Mouse (Mus musculus) forebrain, embryonic 16.5 days (tissue): Measurements from ENCODE around the gene Gas1. TPM values are rescaled to one million over a fixed set of nuclear protein-coding genes. Genes with fewer than 3 reads are reported as not detected.

Experiments used
- ATAC-seq: fragments of 200-750 bp; cut with Nextera tagmentation; 2 replicates; pipeline ENCODE4 v1.8.0; 2017; ENCODE audit warnings: mild to moderate bottlenecking, moderate library complexity
- H3K27ac ChIP-seq: fragments of 300-500 bp; sonication (generic); 2 replicates; pipeline ENCODE4 v1.5.1; 2014; ENCODE audit warnings: low read length, control low read depth
- H3K27me3 ChIP-seq: fragments of 300-500 bp; sonication (generic); replicated peaks from 2 replicates; pipeline ENCODE4 v1.6.1; 2014; ENCODE audit warnings: low read length; ENCODE audit not compliant: control insufficient read depth, insufficient read depth
- H3K36me3 ChIP-seq: fragments of 300-500 bp; sonication (generic); 2 replicates; pipeline ENCODE4 v1.6.1; 2014; ENCODE audit not compliant: control insufficient read depth, insufficient read depth
- H3K4me1 ChIP-seq: fragments of 300-500 bp; sonication (generic); replicated peaks from 2 replicates; pipeline ENCODE4 v1.6.1; 2014; ENCODE audit warnings: low read length; ENCODE audit not compliant: control insufficient read depth, insufficient read depth
- H3K4me2 ChIP-seq: fragments of 300-500 bp; sonication (generic); 2 replicates; pipeline ENCODE4 v1.6.1; 2014; ENCODE audit warnings: mild to moderate bottlenecking, low read length, control low read depth
- H3K4me3 ChIP-seq: fragments of 300-500 bp; sonication (generic); replicated peaks from 2 replicates; pipeline ENCODE4 v1.5.1; 2014; ENCODE audit warnings: mild to moderate bottlenecking, low read length, control low read depth
- H3K9ac ChIP-seq: fragments of 300-500 bp; sonication (generic); replicated peaks from 2 replicates; pipeline ENCODE4 v1.6.1; 2014; ENCODE audit warnings: low read depth, low read length, control low read depth
- H3K9me3 ChIP-seq: fragments of 300-500 bp; sonication (generic); 2 replicates; pipeline ENCODE4 v1.6.1; 2016; ENCODE audit warnings: low read length; ENCODE audit not compliant: control insufficient read depth
- WGBS: fragments of 180-500 bp; shearing (Covaris S2); extraction: QIAGEN DNeasy Blood & Tissue Kit; methylation state at CpG from one replicate; pipeline ENCODE4 v1.1.7; 2014; 5-methylcytosine and 5-hydroxymethylcytosine counted together
- polyA plus RNA-seq: library from polyadenylated mRNA; unstranded; fragments of >200 nt; fragmentation: Nextera tagmentation; extraction: Ambion mirVana; gene quantifications from 2 replicates; pipeline ENCODE4 v1.2.1, GENCODE M21; 2015

Gene Gas1
- polyA plus RNA-seq, 1 experiment from 2014 or later: 18.8 TPM

DNA sequence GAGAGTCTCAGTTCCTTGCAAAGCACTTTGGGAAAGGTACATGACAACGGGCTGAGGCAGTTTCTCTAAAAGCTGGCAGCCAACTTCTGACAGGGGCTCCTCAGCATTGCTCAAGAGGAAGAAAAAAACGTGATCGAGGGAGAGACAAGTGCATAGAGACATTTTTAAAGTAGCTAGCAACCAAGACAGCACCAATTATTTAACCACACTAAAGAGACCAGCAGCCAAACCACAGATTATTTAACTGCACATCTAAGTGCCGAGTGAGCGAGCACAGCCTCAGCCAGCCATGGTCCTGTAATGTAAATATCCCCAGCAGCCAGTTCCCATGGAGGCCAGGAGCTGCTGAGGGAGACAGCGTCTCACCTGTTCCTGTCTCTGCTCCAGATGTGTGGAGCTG lies 16.1 kb upstream of the Gas1 start:
- Histone ChIP-seq H3K9ac (no peak overlapping the region), H3K9me3 (no peaks in the 10 kb centered on the region), H3K4me1 (no peaks in the 10 kb centered on the region), H3K27ac (no peak overlapping the region), H3K4me2 (no peak overlapping the region), H3K36me3 (no peaks in the 10 kb centered on the region), H3K27me3 (no peaks in the 10 kb centered on the region), H3K4me3 (no peak overlapping the region)
- ATAC-seq: no peak
- 57% methylated on average over 6 of the region's 6 CpGs for WGBS

- Histone ChIP-seq H3K4me1 (no peaks in the 10 kb centered on the region), H3K4me2 (no peak overlapping the region), H3K36me3 (no peaks in the 10 kb centered on the region), H3K4me3 (no peak overlapping the region), H3K27me3 (no peaks in the 10 kb centered on the region), H3K9me3 (no peaks in the 10 kb centered on the region), H3K9ac (no peak overlapping the region), H3K27ac (no peak overlapping the region)
- WGBS: 87% methylated on average over 10 of the region's 10 CpGs
- no peak for ATAC-seq
These were observed 12.8 kb upstream of the Gas1 start for GRCm38 (mm10) chr13:60189923-60190322.

- 85% methylated on average over 8 of the region's 8 CpGs for WGBS
- H3K9ac ChIP-seq: no peak overlapping the region
- no peak overlapping the region for H3K27ac ChIP-seq
- no peak for ATAC-seq
- H3K9me3 ChIP-seq: no peaks in the 10 kb centered on the region
- H3K4me1 ChIP-seq: no peaks in the 10 kb centered on the region
- H3K4me2 ChIP-seq: no peak overlapping the region
- H3K27me3 ChIP-seq: no peaks in the 10 kb centered on the region
- no peaks in the 10 kb centered on the region for H3K36me3 ChIP-seq
- H3K4me3 ChIP-seq: no peak overlapping the region
These were observed 11.8 kb upstream of the Gas1 start for GRCm38 (mm10) chr13:60188952-60189351.

DNA sequence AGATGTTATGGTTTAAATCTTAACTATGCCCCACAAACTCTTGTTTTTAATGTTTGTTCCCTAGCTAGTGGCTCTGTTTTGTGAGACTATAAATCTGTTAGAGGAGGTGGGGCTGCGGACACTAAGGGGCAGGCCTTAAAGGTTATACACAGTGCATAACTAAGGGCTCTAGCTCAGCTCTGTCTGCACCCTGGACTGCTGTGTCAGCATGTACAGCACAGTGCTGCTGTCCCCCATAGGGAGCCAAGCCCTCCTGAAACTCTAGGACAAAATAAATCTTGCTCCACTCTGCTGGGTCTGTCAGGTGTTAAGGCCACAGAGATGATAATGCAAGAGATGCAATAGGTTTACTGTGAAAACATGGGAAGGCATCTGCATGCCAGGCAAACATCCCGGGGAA lies 10.1 kb upstream of the Gas1 start:
- Histone ChIP-seq H3K4me1 (no peaks in the 10 kb centered on the region), H3K9me3 (0 out of 2 replicates have a peak, but pooled peaks cover 2% of the 10 kb centered on the region), H3K36me3 (no peaks in the 10 kb centered on the region), H3K27ac (no peak overlapping the region), H3K4me3 (no peak overlapping the region), H3K4me2 (no peak overlapping the region), H3K27me3 (no peaks in the 10 kb centered on the region), H3K9ac (no peak overlapping the region)
- 93% methylated on average over 2 of the region's 2 CpGs for WGBS
- ATAC-seq: no peak

DNA sequence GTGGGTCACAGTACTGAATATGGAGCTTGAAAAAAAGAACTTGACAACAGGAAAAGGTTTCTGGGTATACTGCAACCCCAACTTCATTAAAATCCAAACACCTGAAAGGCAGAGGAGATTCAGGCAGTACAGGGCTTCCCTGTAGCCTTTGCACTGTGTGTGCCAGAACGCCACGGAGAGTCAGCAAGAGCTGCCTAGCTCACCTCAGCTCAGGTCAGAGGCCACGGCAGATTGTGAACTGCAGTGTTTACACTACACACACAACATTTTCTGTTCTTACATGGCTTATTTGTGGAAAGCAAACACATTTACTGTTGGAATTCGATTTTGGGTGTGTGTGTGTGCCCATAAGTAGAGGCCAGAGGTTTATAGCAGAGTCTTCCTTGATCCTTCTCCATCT lies 5.2 kb upstream of the Gas1 start:
- Histone ChIP-seq H3K4me1 (peaks cover 6% of the 10 kb centered on the region), H3K36me3 (no peaks in the 10 kb centered on the region), H3K27me3 (no peaks in the 10 kb centered on the region), H3K9ac (no peak overlapping the region), H3K4me3 (no peak overlapping the region), H3K4me2 (no peak overlapping the region), H3K9me3 (0 out of 2 replicates have a peak, but pooled peaks cover 2% of the 10 kb centered on the region), H3K27ac (no peak overlapping the region)
- WGBS: 75% methylated on average over 4 of the region's 4 CpGs
- ATAC-seq: no peak

DNA sequence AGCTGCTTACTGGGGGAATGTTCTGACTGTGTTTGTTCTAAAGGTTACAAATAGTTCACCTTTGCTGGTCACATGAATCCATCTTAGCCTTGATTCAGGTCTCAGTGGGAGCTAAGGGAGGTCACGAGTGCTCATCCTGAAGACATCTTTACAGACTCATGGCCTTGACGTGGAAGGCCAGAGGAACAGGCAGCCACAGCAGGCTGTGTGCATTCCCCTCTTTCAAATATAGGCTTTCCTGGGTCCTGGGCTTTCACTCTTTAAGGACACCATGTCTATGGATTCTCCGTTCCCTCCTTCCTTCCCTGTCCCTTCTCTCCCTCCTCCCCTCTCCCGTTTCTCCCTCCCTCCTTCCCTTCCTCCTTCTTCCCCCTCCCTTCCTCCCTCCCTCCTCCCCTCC lies 2.5 kb upstream of the Gas1 start:
- Histone ChIP-seq H3K36me3 (no peaks in the 10 kb centered on the region), H3K27me3 (no peaks in the 10 kb centered on the region), H3K27ac (no peak overlapping the region), H3K4me1 (peaks cover 13% of the 10 kb centered on the region), H3K9ac (no peak overlapping the region), H3K4me3 (no peak overlapping the region), H3K9me3 (0 out of 2 replicates have a peak, but pooled peaks cover 2% of the 10 kb centered on the region), H3K4me2 (no peak overlapping the region)
- no peak for ATAC-seq
- 89% methylated on average over 4 of the region's 4 CpGs for WGBS

GRCm38 (mm10) chr13:60178416-60178815 lies 1.3 kb upstream of the Gas1 start:
- WGBS: 1% methylated on average over 15 of the region's 15 CpGs
- H3K27me3 ChIP-seq: no peaks in the 10 kb centered on the region
- H3K27ac ChIP-seq: 0 out of 2 replicates have a peak overlapping the region, but pooled peaks have one; percentile 16
- peak overlapping the region; percentile 34 for H3K4me3 ChIP-seq
- H3K4me2 ChIP-seq: peak overlapping the region; percentile 81
- H3K9me3 ChIP-seq: 0 out of 2 replicates have a peak, but pooled peaks cover 2% of the 10 kb centered on the region
- ATAC-seq: peak; percentile 1; the same call in 1 of the 2 replicates
- no peak overlapping the region for H3K9ac ChIP-seq
- H3K36me3 ChIP-seq: no peaks in the 10 kb centered on the region
- peaks cover 18% of the 10 kb centered on the region for H3K4me1 ChIP-seq

GRCm38 (mm10) chr13:60177797-60178110 lies 589 bp upstream of the Gas1 start:
- H3K4me3 ChIP-seq: peak overlapping the region; percentile 78
- ATAC-seq: no peak
- peaks cover 22% of the 10 kb centered on the region for H3K4me1 ChIP-seq
- H3K27me3 ChIP-seq: no peaks in the 10 kb centered on the region
- peak overlapping the region; percentile 53; the same call in 1 of the 2 replicates for H3K27ac ChIP-seq
- H3K9me3 ChIP-seq: no peaks in the 10 kb centered on the region
- no peak overlapping the region; the same call in 1 of the 2 replicates for H3K9ac ChIP-seq
- H3K4me2 ChIP-seq: peak overlapping the region; percentile 81
- no peaks in the 10 kb centered on the region for H3K36me3 ChIP-seq
- under 1% methylated on average over 13 of the region's 13 CpGs for WGBS

DNA sequence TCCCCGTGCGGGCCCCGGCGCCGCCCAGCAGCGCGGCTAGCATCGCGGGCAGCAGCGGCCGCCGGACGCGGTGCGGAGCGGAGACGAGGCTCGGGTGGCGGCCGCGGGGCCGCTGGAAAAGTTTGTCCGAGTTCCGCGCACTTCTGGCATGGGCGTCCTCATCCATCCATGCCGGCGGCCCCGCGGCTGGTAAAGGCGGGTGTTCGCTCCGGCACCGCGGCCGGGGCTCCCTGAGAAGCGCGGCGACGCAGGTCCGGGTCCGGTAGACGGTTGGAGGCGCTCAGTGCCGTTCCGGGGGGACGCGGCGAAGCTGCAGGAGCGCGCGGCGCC lies 424 bp downstream of the Gas1 start:
- no peak for ATAC-seq
- no peaks in the 10 kb centered on the region for H3K9me3 ChIP-seq
- H3K4me3 ChIP-seq: peak overlapping the region; percentile 78
- peak overlapping the region; percentile 81 for H3K4me2 ChIP-seq
- peak overlapping the region; percentile 89 for H3K27ac ChIP-seq
- 0% methylated on average over 53 of the region's 53 CpGs for WGBS
- peaks cover 25% of the 10 kb centered on the region for H3K4me1 ChIP-seq
- peaks cover 3% of the 10 kb centered on the region for H3K27me3 ChIP-seq
- H3K9ac ChIP-seq: peak overlapping the region; percentile 87
- no peaks in the 10 kb centered on the region for H3K36me3 ChIP-seq

- H3K4me2 ChIP-seq: peak overlapping the region; percentile 81
- peak overlapping the region; percentile 78 for H3K4me3 ChIP-seq
- H3K27me3 ChIP-seq: peaks cover 5% of the 10 kb centered on the region
- WGBS: under 1% methylated on average over 81 of the region's 82 CpGs
- ATAC-seq: peak; percentile 61
- H3K9me3 ChIP-seq: no peaks in the 10 kb centered on the region
- H3K36me3 ChIP-seq: no peaks in the 10 kb centered on the region
- peaks cover 25% of the 10 kb centered on the region for H3K4me1 ChIP-seq
- H3K27ac ChIP-seq: peak overlapping the region; percentile 89
- H3K9ac ChIP-seq: peak overlapping the region; percentile 87
These were observed 909 bp downstream of the Gas1 start for GRCm38 (mm10) chr13:60176136-60176775.
